Mouse (Mus musculus): Measurements from ENCODE around the gene Gm7030. TPM values are rescaled to one million over a fixed set of nuclear protein-coding genes. Genes with fewer than 3 reads are reported as not detected.
A peak's percentile ranks its signal among the peaks of the same experiment; 100 is the strongest.
"Not testable (repeated sequence)": the region's sequence is repeated elsewhere in the genome, so short reads cannot be mapped to it uniquely, and the experiment has no call there.

The Gm7030 gene
- not detected in 2 replicates for polyA plus RNA-seq (2014; fragmentation: Nextera tagmentation; extraction: Ambion mirVana)

DNA sequence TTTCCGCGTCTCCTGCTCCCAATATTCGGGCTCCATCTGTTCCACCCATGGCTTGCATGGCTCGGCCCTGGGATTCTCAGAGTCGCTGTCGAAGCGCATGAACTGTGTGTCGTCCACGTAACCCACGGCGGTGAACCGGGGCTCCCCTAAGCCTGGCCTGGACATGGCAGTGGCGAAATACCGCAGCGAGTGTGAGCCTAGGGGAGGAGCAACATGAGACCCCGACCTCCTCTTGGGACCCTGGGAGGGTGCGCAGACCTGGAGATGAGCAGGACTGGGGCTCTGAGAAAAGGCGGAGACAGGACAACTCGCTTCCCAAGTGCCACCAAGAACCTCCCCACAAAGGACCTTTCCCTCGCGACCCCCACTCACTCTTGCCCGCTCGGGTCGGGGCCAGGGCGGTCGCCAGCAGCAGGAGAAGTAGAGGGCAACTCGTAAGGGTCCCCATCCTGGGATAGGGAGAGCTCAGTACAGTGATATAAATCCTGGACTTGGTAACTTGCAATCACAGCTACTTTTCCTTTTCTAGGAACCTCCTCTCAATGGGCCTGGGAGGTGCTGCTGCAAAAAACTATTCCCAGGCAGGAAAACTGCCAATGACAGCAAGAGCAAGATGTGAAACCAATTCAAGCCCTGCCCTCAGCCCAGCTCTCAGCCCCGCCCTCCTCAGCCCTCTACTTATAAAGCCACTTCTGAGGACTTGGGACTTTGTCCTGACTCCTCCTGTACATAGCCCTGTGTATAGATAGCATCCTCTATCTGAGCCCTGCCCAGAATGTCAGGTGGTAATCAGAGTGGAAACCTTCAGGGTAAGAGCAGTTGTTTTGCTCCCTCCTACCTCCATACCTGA lies at the start of gene Gm7030:
Gm7030 (minus strand) TSS at position 458 of the 850 bp plus-strand sequence.
- not testable (repeated sequence) for H3K27ac ChIP-seq; H3K4me2 ChIP-seq (replicated peaks); H3K4me1 ChIP-seq (replicated peaks; ENCODE audit: control insufficient read depth, insufficient read depth, low read length); H3K4me3 ChIP-seq (replicated peaks; ENCODE audit: low read length); ATAC-seq (ENCODE audit: low FRiP score); H3K36me3 ChIP-seq (replicated peaks; ENCODE audit: control insufficient read depth, insufficient read depth); H3K9ac ChIP-seq; H3K27me3 ChIP-seq (ENCODE audit: control insufficient read depth, insufficient read depth, low read length); DNase-seq (ENCODE audit: low spot score); H3K9me3 ChIP-seq (ENCODE audit: control insufficient read depth, low read length)
- WGBS = 27% methylated on average over 23 of the region's 28 CpGs

DNA sequence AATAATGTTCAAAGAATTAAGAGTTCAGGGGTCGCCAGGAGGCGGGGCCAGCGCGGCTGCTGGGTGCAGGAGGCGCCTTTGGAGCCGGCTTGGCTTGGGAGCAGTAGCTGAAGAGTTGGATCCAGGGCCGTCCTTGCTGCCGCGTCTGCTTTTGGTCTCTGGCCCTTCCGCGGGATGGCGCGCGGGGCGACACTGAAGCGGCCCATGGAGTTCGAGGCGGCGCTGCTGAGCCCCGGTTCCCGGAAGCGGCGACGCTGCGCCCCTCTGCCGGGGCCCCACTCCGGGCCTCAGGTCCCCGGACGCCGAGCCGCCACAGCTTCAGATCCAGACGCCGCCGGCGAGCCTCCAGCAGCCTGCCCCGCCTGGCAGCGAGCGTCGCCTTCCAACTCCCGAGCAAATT lies 49.7 kb upstream of the Gm7030 start:
- 0% methylated on average over 40 of the region's 40 CpGs for WGBS
- not testable (repeated sequence) for H3K9me3 ChIP-seq (ENCODE audit: control insufficient read depth, low read length); H3K4me1 ChIP-seq (replicated peaks; ENCODE audit: control insufficient read depth, insufficient read depth, low read length); DNase-seq (ENCODE audit: low spot score); H3K9ac ChIP-seq; H3K27ac ChIP-seq; ATAC-seq (ENCODE audit: low FRiP score); H3K36me3 ChIP-seq (replicated peaks; ENCODE audit: control insufficient read depth, insufficient read depth)
- Histone ChIP-seq H3K27me3 (ENCODE audit: control insufficient read depth, insufficient read depth, low read length) (peaks cover 40% of the 10 kb centered on the region), H3K4me2 (replicated peaks) (peak overlapping the region; percentile 54), H3K4me3 (replicated peaks; ENCODE audit: low read length) (peak overlapping the region; percentile 28)

DNA sequence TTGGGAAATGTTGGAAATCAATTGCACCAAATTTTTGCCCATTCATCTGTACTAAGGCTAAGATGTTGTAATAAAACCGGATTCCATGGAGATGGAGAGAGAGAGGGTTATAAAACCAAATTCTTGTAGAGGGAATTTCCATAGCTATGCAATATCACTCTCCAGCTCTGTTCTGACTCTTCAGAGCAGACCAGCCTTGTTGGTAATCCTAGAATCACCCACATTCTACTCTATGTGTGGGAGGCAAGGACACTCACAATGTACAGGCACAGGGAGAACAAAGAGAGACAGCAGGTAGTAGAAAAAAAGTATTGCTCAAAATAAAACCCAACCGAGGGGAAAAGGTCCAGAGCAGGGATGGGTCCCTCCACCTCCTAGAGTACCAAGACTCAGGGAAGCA lies 46.9 kb upstream of the Gm7030 start:
- H3K36me3 ChIP-seq (replicated peaks; ENCODE audit: control insufficient read depth, insufficient read depth); H3K4me2 ChIP-seq (replicated peaks); H3K4me1 ChIP-seq (replicated peaks; ENCODE audit: control insufficient read depth, insufficient read depth, low read length); H3K4me3 ChIP-seq (replicated peaks; ENCODE audit: low read length); H3K9ac ChIP-seq; DNase-seq (ENCODE audit: low spot score); ATAC-seq (ENCODE audit: low FRiP score); H3K27ac ChIP-seq; H3K9me3 ChIP-seq (ENCODE audit: control insufficient read depth, low read length): not testable (repeated sequence)
- WGBS = no CpG with 5 or more reads among the region's 2 CpGs
- H3K27me3 ChIP-seq (ENCODE audit: control insufficient read depth, insufficient read depth, low read length) = peaks cover 22% of the 10 kb centered on the region

DNA sequence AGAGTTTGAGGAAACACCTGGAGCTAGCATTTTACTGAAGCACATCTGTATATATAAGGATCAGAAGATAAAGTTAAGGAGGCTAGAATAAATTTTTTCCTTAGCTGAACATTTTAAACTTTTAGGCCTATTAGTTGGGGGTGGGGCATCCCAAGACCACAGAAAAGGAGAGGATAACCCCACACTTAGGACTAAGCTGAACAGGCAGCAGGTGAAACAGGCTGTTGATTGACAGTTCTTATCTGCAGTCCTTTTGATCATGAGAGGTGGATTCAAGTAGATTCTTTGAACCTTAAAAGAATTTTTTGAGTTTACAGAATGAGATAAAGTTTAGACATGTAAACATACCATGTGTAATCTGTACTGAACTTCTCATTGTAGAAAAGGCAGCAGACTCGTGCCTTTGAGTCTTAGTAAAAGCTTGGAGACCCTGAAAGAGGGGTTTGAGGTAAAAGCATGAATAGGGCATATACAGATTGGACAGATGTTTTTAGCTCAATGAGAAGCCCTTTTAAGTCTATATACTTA lies 41.1 kb upstream of the Gm7030 start:
- WGBS = 43% methylated on average over 1 of the region's 1 CpGs

DNA sequence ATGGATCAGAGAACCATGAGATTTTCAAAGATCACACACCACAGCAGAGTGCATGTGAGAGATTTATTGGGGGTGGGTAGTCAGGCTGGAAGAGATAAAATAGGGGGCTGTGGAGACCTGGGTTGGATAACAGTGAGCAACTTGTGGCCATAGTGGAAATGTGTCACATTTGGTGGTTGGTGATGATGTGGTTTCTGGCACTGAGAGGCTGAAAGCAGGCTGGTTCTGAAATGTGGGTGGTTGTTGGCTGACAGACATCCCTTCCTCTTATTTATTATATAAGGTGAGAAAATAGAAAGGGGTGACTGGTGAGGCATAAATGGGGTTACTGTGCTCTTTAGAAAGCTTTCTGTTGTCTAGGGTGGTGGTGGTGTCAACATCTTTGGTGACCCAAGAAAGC lies 40.5 kb upstream of the Gm7030 start:
- Histone ChIP-seq H3K4me1 (replicated peaks; ENCODE audit: control insufficient read depth, insufficient read depth, low read length) (no peaks in the 10 kb centered on the region), H3K36me3 (replicated peaks; ENCODE audit: control insufficient read depth, insufficient read depth) (no peaks in the 10 kb centered on the region), H3K4me2 (replicated peaks) (no peak overlapping the region), H3K9ac (no peak overlapping the region), H3K4me3 (replicated peaks; ENCODE audit: low read length) (no peak overlapping the region), H3K27me3 (ENCODE audit: control insufficient read depth, insufficient read depth, low read length) (peaks cover 60% of the 10 kb centered on the region), H3K27ac (no peak overlapping the region), H3K9me3 (ENCODE audit: control insufficient read depth, low read length) (no peaks in the 10 kb centered on the region)
- ATAC-seq (ENCODE audit: low FRiP score) (no peak), DNase-seq (ENCODE audit: low spot score) (no peak)

More for the DNA sequence above, 41.1 kb upstream of the Gm7030 start:
- Histone ChIP-seq H3K9ac (no peak overlapping the region), H3K36me3 (replicated peaks; ENCODE audit: control insufficient read depth, insufficient read depth) (no peaks in the 10 kb centered on the region), H3K4me3 (replicated peaks; ENCODE audit: low read length) (no peak overlapping the region), H3K27ac (no peak overlapping the region), H3K4me2 (replicated peaks) (no peak overlapping the region), H3K4me1 (replicated peaks; ENCODE audit: control insufficient read depth, insufficient read depth, low read length) (no peaks in the 10 kb centered on the region), H3K9me3 (ENCODE audit: control insufficient read depth, low read length) (no peaks in the 10 kb centered on the region), H3K27me3 (ENCODE audit: control insufficient read depth, insufficient read depth, low read length) (peaks cover 54% of the 10 kb centered on the region)
- ATAC-seq (ENCODE audit: low FRiP score) = no peak
- DNase-seq (ENCODE audit: low spot score) = peak; percentile 2

DNA sequence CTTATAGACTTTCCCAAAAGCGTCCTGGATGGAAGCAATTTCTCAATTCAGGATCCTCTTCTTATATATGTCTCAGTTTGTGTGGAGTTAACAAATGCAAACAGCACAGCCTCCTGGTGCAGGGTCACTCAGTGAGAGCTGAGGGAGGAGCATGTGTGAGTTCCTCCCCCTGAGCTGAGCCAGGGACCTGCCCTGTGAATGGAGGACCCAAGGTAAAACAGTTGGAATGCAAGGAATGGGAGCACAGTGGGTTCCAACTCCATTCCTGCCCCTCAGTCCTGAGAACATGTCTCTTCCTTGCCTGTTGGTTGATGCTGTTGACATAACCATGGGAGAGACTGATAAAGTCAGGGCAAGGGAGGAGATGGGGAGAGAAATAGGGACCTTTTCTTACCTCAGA lies 39.9 kb upstream of the Gm7030 start:
- H3K9me3 ChIP-seq (ENCODE audit: control insufficient read depth, low read length); ATAC-seq (ENCODE audit: low FRiP score); H3K4me3 ChIP-seq (replicated peaks; ENCODE audit: low read length); H3K36me3 ChIP-seq (replicated peaks; ENCODE audit: control insufficient read depth, insufficient read depth); DNase-seq (ENCODE audit: low spot score); H3K4me2 ChIP-seq (replicated peaks); H3K27ac ChIP-seq; H3K4me1 ChIP-seq (replicated peaks; ENCODE audit: control insufficient read depth, insufficient read depth, low read length); H3K9ac ChIP-seq: not testable (repeated sequence)
- peaks cover 67% of the 10 kb centered on the region for H3K27me3 ChIP-seq (ENCODE audit: control insufficient read depth, insufficient read depth, low read length)
- no CpG with 5 or more reads among the region's 1 CpGs for WGBS

DNA sequence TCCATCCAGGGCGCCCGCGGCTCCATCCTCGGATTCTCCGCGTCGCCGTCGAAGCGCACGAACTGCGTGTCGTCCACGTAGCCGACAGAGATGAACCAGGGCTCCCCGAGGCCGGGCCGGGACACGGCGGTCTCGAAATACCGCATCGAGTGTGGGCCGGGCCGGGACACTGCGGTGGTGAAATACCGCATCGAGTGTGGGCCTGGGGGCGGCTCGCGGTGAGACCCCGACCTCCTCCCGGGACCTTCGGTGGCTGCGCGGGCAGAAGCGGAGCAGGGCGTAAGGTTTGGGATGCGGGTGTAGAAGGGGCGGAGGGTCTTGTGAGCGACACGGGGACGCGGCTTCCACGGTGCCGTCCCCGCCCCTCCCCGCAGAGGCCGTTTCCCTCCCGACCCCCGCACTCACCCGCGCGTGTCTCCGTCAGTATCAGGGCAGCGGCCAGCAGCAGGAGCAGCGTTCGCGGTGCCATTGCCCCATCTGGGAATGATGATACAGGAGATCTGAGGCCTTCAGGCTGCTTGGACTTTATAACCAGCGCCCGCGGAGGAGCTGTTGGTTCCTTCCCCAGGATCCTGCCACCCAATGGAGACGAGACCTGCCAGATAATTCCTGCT lies 38.9 kb upstream of the Gm7030 start, which contains the start of gene Gm8909:
Gm8909 (minus strand) TSS at position 499 of the 614 bp plus-strand sequence.
- H3K4me3 ChIP-seq (replicated peaks; ENCODE audit: low read length) = peak within 1 kb of the TSS; percentile 11
- peaks cover 76% of the 10 kb centered on the region for H3K27me3 ChIP-seq (ENCODE audit: control insufficient read depth, insufficient read depth, low read length)
- no peaks in the 10 kb centered on the region for H3K9me3 ChIP-seq (ENCODE audit: control insufficient read depth, low read length)

DNA sequence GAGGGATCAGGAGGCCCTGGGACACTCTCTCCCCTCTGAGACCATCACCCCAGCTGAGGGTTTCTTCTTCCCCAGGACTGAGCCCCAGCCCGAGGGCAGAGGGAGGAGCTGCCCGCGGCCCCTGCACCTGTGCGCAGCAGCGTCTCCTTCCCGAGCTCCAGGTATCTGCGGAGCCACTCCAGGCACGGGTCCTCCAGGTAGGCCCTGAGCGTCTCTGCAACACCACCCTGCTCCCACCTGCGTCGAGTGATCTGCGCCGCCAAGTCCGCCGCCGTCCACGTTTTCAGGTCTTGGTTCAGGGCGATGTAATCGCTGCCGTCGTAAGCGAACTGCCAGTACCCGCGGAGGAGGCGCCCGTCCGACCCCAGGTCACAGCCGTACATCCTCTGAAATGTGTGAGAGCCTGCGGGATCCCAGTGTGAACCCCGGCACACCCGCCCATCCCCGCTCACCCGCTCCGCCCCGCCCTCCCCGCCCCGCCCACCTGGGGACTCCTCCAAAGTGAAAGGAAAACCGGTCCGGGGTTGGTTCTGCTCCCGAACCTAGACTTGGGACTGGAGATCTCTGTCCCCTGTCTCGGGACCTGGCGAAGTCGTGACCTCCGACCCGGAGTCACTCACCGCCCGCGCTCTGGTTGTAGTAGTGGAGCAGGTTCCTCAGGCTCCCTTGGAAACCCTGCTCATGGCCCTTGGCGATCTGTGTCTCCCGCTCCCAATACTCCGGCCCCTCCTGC lies 38.2 kb upstream of the Gm7030 start:
- Histone ChIP-seq H3K27me3 (ENCODE audit: control insufficient read depth, insufficient read depth, low read length) (peaks cover 82% of the 10 kb centered on the region), H3K27ac (no peak overlapping the region), H3K36me3 (replicated peaks; ENCODE audit: control insufficient read depth, insufficient read depth) (no peaks in the 10 kb centered on the region), H3K4me2 (replicated peaks) (peak overlapping the region; percentile 17), H3K9ac (no peak overlapping the region), H3K9me3 (ENCODE audit: control insufficient read depth, low read length) (no peaks in the 10 kb centered on the region), H3K4me3 (replicated peaks; ENCODE audit: low read length) (peak overlapping the region; percentile 11), H3K4me1 (replicated peaks; ENCODE audit: control insufficient read depth, insufficient read depth, low read length) (no peaks in the 10 kb centered on the region)
- 1% methylated on average over 45 of the region's 51 CpGs for WGBS
- DNase-seq (ENCODE audit: low spot score) (no peak), ATAC-seq (ENCODE audit: low FRiP score) (no peak)

More for the DNA sequence above, 38.9 kb upstream of the Gm7030 start, which contains the start of gene Gm8909:
- Histone ChIP-seq H3K4me2 (replicated peaks) (peak within 1 kb of the TSS; percentile 17), H3K27ac (no peak within 1 kb of the TSS), H3K9ac (no peak within 1 kb of the TSS), H3K36me3 (replicated peaks; ENCODE audit: control insufficient read depth, insufficient read depth) (no peaks in the 10 kb centered on the region), H3K4me1 (replicated peaks; ENCODE audit: control insufficient read depth, insufficient read depth, low read length) (no peaks in the 10 kb centered on the region)
- WGBS = 2% methylated on average over 63 of the region's 63 CpGs
- no peak for ATAC-seq (ENCODE audit: low FRiP score)
- no peak for DNase-seq (ENCODE audit: low spot score)

DNA sequence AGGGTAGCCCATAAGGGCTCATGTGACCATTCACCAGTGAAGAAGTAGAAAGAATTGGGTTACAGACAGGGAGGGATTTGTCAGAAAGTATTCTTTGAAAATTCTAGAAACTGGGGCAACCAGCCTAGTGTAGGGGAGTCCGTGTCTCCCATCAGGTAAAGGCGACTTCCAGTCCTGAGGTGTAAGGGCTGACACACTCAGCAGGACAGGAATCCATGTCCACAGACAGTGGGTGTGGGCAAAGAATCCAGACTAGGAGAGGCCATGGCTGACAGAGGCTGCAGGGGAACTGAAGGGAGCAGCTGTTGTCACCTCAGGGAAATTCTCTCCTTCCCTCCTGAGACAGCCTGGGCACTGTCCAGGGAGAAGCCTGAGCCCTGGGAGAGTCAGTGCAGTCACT lies 37.7 kb upstream of the Gm7030 start:
- ATAC-seq (ENCODE audit: low FRiP score); H3K4me3 ChIP-seq (replicated peaks; ENCODE audit: low read length); H3K9me3 ChIP-seq (ENCODE audit: control insufficient read depth, low read length); H3K4me2 ChIP-seq (replicated peaks); DNase-seq (ENCODE audit: low spot score); H3K9ac ChIP-seq; H3K4me1 ChIP-seq (replicated peaks; ENCODE audit: control insufficient read depth, insufficient read depth, low read length); H3K36me3 ChIP-seq (replicated peaks; ENCODE audit: control insufficient read depth, insufficient read depth); H3K27ac ChIP-seq: not testable (repeated sequence)
- WGBS = 12% methylated on average over 2 of the region's 2 CpGs
- peaks cover 86% of the 10 kb centered on the region for H3K27me3 ChIP-seq (ENCODE audit: control insufficient read depth, insufficient read depth, low read length)

Data from hindbrain, embryonic 14.5 days (tissue).